Mouse (Mus musculus): ENCODE results near the gene Tbc1d10b. TPM values are rescaled to one million over a fixed set of nuclear protein-coding genes. Genes with fewer than 3 reads are reported as not detected.
A peak's percentile ranks its signal among the peaks of the same experiment; 100 is the strongest.

Gene Tbc1d10b
- total RNA-seq, 2 experiments from 2014 or later: 29.2 to 30.5 TPM

DNA sequence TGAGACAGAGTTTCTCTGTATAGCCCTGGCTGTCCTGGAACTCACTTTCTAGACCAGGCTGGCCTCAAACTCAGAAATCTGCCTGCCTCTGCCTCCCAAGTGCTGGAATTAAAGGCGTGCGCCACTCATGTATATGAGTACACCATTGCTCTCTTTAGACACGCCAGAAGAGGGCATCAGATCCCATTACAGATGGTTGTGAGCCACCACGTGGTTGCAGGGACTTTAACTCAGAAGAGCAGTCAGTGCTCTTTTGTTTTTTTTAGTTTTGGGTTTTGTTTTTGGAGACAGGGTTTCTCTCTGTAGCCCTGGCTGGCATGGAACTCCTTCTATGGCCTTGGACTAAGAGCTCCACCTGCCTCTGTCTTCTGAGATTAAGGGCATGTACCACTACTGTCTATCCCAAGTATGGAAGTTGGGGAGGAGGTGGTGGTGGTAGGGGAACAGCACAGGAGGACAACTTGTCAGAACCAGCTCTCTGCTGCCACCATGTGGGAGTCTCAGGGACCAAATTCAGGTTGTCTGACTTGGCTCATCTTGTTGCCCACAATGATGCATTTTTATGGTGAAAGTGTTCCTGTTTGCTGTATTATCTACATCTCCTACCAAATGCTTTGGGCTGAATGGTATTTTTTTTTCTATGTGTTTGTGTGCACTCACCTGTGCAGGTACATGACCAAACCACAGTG lies 20.5 kb upstream of the Tbc1d10b start:
- intact Hi-C loops (cut with DNase I): loop anchor here (2.0 kb wide), 1 partner anchor 14 kb away; no protein-coding TSS in a partner anchor
- peak; percentile 85 to 89 for DNase-seq

DNA sequence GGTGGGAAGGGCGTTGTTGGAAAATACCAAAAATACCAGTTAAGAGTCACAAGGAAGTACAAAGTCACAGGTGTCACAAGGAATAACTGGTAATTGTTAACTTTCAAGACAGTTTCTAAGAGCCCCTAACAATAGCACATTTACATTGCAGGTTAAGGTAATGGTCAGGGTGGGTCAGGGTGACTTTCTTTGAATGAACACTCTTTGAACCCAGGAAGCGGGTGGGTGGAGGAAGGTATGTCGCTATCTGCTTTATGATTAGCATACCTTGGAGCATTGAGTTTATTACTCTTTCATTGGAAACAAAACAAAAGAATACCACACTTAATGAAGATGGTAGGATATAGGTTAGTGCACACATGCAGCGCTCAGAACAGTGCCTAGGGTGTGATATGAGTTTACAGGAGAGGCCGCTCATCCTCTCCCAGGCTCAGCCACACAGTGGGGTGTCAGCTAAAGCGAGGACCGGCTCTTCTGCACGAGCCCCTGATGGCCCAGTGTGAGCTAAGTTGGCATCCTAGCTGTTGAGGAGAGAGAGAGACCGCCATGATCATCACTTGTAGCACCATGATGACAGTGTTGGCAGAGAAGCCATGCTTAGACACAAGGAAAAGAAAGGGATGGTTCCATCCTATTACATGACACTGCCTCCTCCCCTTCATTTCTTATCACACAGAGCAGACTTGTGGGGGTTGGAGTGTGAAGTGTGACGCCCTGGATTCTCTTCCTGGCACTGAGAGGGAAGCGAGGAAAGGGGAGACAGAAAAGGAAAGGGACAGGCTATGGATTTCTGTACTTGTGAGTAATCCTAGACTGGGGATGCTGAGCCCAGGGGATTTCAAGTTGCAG lies 17.1 kb upstream of the Tbc1d10b start:
- intact Hi-C loops (cut with DNase I): no loop called here
- DNase-seq: no peak

GRCm38 (mm10) chr7:127224616-127225015 lies 16.3 kb upstream of the Tbc1d10b start:
- intact Hi-C loops (cut with DNase I): no loop called here
- DNase-seq: no peak

GRCm38 (mm10) chr7:127223515-127224478 lies 15.5 kb upstream of the Tbc1d10b start:
- intact Hi-C loops (cut with DNase I): no loop called here
- DNase-seq: no peak

- intact Hi-C loops (cut with DNase I): no loop called here
Observed at GRCm38 (mm10) chr7:127223106-127223505, 14.8 kb upstream of the Tbc1d10b start.

GRCm38 (mm10) chr7:127220440-127220839 lies 12.2 kb upstream of the Tbc1d10b start:
- no peak for DNase-seq
- intact Hi-C loops (cut with DNase I): no loop called here

More at GRCm38 (mm10) chr7:127223106-127223505, 14.8 kb upstream of the Tbc1d10b start:
- DNase-seq: no peak

DNA sequence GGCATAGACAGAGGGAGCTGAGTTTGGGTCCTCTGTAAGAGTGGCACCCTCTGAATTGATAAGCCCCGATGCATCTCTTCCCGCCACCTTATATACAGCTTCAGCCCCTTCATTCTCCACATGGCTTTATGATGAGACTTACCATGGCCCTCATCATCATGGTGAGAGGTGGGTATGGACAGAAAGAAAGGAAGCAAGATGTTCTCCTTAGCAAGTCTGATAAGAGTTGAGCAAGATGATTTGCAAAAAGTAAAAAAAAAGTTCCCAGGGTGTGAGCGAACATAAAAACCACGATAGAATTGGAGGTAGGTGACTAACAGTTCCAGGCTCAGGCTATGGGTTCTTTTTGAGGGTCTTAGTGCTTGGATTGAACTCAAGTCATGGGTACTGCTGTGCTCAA lies 10.4 kb upstream of the Tbc1d10b start:
- intact Hi-C loops (cut with DNase I): no loop called here
- no peak for DNase-seq

GRCm38 (mm10) chr7:127217901-127218642 lies 9.8 kb upstream of the Tbc1d10b start:
- intact Hi-C loops (cut with DNase I): no loop called here
- no peak for DNase-seq

GRCm38 (mm10) chr7:127217475-127217874 lies 9.2 kb upstream of the Tbc1d10b start:
- intact Hi-C loops (cut with DNase I): no loop called here
- no peak for DNase-seq

GRCm38 (mm10) chr7:127216307-127216706 lies 8.0 kb upstream of the Tbc1d10b start:
- intact Hi-C loops (cut with DNase I): no loop called here
- no peak for DNase-seq

DNA sequence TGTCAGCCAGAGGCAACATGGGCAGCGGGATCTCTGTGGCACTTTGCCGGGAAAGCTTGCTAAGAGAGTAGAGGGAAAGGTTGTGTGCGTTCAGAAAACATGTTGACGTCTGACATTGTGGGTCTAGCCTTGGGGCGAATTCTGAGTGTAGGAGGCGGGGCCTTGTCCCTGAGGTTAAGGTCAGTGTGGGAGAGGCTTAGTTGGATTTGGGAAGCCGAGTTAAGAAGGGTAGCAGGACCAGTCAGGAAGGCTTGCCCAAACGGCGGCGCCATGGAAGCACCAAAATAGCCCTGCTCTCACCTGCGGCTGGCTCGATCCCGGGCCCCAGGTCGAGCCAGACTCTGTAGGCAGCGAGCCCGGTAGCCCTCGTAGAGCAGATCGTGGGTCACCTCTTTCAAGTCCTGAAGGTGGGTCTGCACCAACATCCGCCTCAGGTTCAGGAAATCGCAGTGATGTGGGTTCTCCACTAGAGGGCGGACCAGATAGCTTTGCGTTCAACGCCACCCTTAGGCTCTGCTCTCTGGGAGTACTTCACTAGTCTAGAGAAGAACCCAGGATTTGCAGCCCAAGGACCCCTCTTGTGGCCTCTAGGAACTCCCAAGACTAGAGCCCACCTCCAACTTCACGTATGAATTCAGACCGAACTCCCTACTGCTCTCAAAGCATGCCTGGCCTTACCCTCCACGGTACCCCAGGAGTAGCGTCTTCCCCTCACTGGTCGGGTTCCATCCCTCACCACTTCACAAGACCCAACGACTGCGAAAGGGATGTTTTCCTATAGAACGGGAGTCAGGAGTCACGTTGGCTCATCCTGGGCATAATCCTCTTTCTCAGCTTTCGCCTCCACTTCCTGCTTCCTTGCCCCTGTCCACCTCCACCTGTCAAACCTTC lies 7.0 kb upstream of the Tbc1d10b start:
- intact Hi-C loops (cut with DNase I): loop anchor here (2.0 kb wide), 1 partner anchor 14 kb away; no protein-coding TSS in a partner anchor
- DNase-seq: peak; percentile 57 to 74

DNA sequence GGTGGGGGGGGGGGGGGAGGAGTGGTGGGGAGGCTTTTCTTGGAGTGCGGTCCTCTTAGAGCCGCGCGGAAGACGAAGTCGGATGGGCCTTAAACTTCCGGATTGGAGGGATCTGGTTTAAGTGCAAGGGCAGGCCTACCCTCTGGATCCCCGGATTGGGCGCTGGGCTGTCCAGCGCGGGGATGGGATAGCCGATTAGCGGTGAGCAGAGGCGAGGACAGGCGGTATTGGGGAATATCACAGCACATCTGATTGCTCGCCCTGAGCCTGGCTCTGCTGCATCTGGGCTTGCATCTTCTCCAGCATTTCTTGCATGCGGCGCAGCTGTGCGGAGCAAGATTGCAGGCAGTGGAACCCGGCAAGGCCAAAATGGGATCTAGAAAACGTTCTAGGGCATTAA lies 6.3 kb upstream of the Tbc1d10b start:
- peak in 1 of 2 experiments; percentile 35 for DNase-seq
- intact Hi-C loops (cut with DNase I): loop anchor here (2.0 kb wide), 1 partner anchor 14 kb away; no protein-coding TSS in a partner anchor

- intact Hi-C loops (cut with DNase I): loop anchor here (2.0 kb wide), 1 partner anchor 15 kb away; no protein-coding TSS in a partner anchor
- DNase-seq: no peak
Observed at GRCm38 (mm10) chr7:127213930-127214329, 5.7 kb upstream of the Tbc1d10b start.

GRCm38 (mm10) chr7:127213485-127213884 lies 5.2 kb upstream of the Tbc1d10b start:
- intact Hi-C loops (cut with DNase I): no loop called here

GRCm38 (mm10) chr7:127212432-127213250 lies 4.4 kb upstream of the Tbc1d10b start:
- no peak for DNase-seq
- intact Hi-C loops (cut with DNase I): no loop called here

More at GRCm38 (mm10) chr7:127213485-127213884, 5.2 kb upstream of the Tbc1d10b start:
- DNase-seq: peak in 1 of 2 experiments; percentile 66

- DNase-seq: no peak
- intact Hi-C loops (cut with DNase I): no loop called here
Observed at GRCm38 (mm10) chr7:127211014-127211745, 2.9 kb upstream of the Tbc1d10b start.

DNA sequence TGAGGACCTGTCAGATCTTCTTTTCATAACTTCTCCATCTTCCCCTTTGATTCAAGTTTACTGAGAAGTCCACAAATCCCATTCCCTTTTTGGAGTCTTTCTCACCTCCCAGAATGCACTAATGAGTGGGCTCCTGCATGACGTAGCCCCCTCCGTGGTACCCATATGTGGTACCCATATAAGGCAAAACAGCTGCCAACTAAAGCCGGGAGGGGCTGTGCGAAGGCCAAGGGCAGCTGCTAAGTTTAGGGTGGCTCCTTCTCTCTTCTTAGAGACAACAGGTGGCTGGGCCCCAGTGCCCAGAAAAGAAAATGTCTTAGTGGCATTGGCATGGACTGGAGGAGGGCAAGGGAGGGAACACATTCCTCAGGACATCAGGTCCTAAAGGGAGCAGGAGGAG lies 2.0 kb upstream of the Tbc1d10b start:
- intact Hi-C loops (cut with DNase I): no loop called here

More for the DNA sequence above, 2.0 kb upstream of the Tbc1d10b start:
- DNase-seq: no peak
